Mouse (Mus musculus): ENCODE results near the gene D930007J09Rik.

The D930007J09Rik gene

GRCm38 (mm10) chr13:32802259-32803081 is at the start of gene D930007J09Rik:
Gene D930007J09Rik (minus strand): TSS chr13:32802849.
- DNase-seq (ENCODE audit: low spot score), result no peak

- DNase-seq (ENCODE audit: low spot score), result peak; percentile 72
Observed at GRCm38 (mm10) chr13:32851967-32852366, 49.3 kb upstream of the D930007J09Rik start.

DNA sequence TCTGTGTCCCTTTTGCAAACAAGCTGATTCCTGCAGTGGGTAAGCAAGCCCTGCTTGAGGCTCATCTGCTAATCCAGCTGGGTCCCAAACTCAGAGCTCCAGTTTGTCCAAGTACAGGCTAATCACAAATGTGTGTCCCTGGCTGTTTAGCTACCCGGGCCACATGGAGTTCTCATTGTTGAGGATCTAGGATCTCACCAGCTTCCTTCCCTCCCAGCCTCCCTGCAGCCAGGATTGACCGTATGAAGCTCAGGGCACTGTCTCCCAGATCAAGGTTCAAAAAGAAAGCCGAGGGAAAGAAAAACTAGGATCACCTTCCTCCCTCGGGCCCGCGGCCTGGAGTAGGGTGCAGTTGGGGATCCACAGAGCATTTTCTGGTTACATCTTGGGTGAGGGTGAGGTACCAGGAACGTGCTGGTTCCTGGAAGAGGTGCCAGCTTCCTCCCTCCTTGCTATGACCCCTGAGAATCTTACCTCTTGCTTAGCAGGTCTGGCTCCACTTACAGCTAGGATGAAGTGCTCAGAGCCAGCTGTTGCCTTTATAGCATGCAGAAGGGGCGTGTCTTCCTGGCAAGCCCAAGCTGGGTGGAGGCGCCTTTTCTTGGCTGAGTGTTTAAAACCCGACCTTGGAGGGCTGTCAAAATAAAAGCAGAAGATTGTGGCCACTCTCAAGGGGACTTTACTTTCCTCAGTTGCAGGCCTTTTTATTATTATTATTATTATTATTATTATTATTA is 48.2 kb upstream of the D930007J09Rik start, which contains the start of gene Serpinb1a:
TSS of gene Serpinb1a (minus strand) at position 518 of the 737 bp plus-strand sequence.
- peak; percentile 72 for DNase-seq (ENCODE audit: low spot score)

DNA sequence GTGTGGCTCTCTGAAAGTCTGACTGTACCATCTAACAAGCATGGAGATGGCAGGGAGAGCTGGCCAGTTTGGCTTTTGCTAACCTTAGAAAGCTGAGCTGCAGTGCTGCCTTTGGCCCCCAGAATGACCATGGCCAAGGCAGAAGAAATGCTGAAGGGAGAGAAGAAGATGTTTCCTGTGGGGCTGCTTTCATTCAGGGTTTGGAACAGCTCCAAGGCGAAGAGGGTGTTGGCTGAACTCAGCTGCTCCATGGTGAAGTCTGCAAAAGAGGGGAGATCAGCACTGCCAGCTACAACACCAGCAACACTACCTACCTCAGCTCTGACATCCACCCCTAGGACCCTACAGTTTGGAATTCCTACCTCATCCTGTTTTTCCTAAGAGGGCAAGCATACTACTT is 47.5 kb upstream of the D930007J09Rik start:
- no peak for DNase-seq (ENCODE audit: low spot score)

DNA sequence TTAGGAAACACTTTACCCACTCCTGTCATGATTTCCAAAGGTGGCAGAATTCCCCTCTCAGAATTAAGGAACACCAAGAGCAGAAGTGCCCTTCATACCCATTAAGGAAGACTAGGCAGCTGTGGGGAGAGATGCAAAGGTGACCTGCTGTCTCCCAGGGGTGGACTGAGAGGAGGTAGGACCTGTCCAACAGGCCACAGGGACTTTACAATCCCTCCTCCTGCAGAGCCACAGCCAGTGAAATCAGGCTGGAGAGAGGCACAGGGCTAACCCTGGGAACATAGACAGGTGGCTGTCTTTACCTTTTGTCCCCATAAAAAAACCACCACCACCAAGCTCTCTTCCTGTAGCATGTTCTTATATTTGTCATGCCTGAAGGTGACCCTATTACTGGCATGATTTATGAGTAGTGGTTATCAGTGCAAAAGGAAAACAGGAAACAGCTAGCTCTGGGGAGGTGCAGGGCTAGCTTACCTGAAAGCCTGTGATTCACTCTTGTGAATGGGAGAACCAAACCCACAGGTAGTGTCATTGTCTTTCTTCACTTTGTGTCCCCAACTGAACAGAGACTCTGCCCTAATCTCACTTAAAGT is 47.0 kb upstream of the D930007J09Rik start:
- DNase-seq (ENCODE audit: low spot score), result no peak

GRCm38 (mm10) chr13:32849092-32849491 is 46.4 kb upstream of the D930007J09Rik start:
- no peak for DNase-seq (ENCODE audit: low spot score)

DNA sequence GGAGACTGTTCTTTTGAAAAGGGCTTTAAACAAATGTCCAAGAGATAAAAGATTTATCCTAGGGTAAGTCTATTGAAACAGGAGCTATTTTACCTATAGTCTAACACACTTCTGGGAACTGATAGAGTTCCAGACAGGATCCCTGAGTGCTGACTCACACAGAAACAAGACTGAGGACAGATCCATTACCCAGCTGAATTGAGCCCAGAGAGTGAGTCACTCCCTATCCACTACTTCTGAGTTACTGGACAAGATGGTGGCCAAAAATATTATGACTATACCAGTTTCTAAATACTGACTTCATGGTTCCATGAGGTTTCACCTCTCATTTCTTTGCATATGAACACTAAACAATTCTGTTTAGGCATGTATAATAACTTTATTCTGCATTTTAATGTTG is 43.6 kb upstream of the D930007J09Rik start:
- peak; percentile 17 for DNase-seq (ENCODE audit: low spot score)

DNA sequence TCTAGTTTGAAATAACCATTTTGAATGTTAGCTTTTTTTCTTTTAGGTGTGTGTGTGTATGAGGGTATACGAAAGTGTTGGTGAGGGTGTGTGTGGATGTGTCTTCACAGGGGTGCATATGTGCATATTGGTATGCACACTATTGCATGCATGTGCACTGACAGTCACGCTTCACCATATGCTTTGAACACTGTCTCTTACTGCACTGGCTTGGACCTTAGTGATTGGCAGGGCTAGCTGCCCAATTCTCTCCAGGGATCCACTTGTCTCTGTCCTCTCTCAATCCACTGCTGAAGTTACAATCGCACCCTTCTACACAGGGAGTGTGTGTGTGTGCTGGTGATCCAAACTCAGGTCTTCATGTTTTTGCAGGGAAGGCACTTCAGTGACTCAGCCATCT is 38.7 kb upstream of the D930007J09Rik start:
- DNase-seq (ENCODE audit: low spot score), result no peak

DNA sequence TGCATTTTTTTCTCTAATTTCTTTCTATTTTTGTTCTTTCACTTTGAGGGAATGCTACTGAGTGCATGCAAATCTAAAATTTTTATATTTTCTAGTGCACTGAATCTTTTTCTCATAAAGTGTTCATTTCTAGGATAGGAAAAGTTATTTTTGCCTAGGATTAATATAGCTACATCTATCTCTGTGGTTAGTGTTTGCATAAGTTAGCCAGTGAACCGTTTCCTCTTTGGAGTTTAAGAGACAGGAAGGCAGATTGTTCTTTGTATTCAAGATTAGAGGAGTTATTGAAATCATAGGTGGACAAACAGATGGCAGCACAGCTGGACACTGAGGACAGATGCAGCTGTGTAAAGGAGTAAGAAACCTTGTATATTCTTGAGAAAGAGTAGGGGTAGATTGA is 36.7 kb upstream of the D930007J09Rik start:
- no peak for DNase-seq (ENCODE audit: low spot score)

GRCm38 (mm10) chr13:32834513-32834912 is 31.9 kb upstream of the D930007J09Rik start:
- no peak for DNase-seq (ENCODE audit: low spot score)

DNA sequence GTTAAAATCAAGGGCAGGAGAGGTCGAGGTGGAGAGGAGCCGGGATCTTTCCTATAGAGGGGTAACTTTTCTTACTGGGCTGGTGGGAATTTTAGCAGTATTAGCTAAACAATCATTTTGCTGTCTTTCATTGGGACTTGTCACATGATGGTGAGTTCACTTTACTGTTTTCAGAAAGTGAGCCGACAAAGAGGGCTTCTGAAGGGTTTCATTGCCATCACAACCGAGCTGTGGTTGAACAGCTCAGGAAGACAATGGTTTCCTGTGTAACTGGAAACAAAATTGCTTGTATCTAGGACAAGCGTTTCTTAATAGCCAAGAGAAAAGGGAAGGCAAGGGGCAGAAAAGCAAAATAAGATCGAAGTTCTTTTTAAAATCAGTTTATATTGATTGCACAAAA is 30.6 kb upstream of the D930007J09Rik start:
- no peak for DNase-seq (ENCODE audit: low spot score)

GRCm38 (mm10) chr13:32832776-32833175 is 30.1 kb upstream of the D930007J09Rik start:
- no peak for DNase-seq (ENCODE audit: low spot score)

GRCm38 (mm10) chr13:32831505-32832273 is 29.0 kb upstream of the D930007J09Rik start:
- no peak for DNase-seq (ENCODE audit: low spot score)

DNA sequence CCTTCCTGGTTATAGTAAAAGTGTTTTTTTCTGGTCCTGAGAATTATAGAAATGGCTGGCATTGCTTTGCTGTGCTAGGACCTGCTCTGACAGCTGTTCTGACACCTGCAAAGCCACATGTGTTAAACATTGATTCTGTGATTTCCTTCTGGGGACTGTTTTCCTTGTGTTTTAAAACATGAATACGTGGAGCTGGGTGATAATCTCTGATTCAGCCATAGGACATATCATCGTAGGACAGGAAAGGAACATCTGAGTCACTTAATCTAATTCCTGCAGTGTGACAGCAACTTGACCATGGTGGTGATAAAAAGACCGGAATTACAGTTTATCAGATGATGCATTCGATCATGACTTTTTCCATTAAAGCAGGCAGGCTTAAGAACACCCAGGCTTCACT is 26.2 kb upstream of the D930007J09Rik start:
- DNase-seq (ENCODE audit: low spot score), result no peak

DNA sequence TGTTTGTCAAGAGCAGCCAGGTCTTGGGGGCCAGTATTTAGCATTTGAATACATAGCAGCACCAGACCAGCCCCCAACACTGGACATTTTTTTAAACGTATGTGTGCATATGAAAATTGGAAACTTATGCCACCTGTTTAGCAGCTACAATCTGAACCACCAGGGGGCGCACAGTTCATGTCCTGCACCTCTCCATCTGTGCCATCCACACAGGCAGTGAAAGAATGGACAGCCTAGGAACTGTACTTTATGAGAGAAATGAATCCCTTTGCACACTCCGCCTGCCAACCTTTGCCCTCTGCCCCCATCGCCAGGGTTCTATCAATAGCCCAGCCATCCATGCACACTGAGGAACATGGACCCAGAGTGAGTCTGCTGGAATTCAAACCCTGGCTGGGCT is 25.3 kb upstream of the D930007J09Rik start:
- peak; percentile 57 for DNase-seq (ENCODE audit: low spot score)

DNA sequence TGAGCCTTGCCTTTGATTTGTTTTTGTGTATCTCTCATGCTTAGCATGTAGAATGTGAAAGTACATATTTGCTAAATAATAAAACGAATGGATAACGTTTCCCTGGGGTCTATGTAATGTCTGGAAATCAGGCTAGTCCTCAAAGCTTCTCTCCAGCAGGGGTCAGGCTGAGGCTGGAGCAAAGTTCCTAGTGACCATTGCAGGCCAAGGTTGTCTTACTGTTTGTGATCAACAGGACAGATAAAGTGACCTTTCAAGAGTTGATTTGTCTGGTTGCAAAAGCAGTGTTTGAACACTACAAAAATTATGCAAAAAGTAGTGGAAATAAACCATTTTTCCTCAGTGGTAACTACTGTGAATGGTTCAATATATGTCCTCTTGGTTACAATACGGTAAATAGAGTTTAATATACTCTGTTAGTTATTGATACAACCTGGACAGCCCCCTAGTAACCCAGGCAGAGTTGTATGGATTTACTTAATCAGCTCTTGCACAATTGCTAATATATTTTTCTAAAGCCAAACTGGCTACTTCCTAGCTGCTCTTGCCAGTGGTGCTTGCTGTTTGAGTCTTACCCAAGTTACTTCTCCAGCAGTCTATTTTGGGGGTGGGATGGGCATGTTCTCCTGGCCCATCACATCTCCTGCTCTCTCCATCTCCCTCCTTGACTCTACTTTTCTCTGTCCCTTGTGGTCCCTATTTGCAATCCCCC is 24.6 kb upstream of the D930007J09Rik start:
- DNase-seq (ENCODE audit: low spot score), result peak; percentile 48

GRCm38 (mm10) chr13:32825546-32825945 is 22.9 kb upstream of the D930007J09Rik start:
- DNase-seq (ENCODE audit: low spot score), result no peak

GRCm38 (mm10) chr13:32824377-32825330 is 22.0 kb upstream of the D930007J09Rik start:
- DNase-seq (ENCODE audit: low spot score), result no peak

DNA sequence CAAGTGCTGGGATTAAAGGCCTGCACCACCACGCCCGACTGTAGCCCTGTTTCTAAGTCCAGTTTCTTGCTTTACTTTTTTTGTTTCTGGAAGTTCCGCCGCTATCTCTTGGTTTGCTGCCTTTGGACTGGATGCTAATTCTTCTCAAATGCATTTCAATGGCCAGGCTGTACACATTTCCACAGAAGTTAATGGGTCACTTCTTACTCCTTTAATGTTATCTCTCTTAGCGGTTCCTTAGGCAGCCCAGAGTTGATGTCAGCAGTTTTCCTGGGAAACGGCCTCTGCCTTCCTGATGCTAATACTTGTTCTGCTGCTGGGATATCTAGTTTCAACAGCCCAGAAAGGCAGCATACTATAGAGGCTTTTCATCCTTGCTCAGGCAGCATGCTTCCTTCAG is 20.5 kb upstream of the D930007J09Rik start:
- no peak for DNase-seq (ENCODE audit: low spot score)

- no peak for DNase-seq (ENCODE audit: low spot score)
Observed at GRCm38 (mm10) chr13:32821671-32822070, 19.0 kb upstream of the D930007J09Rik start.

Measured in adipocyte (in vitro differentiated cells).